Mouse (Mus musculus) common myeloid progenitor, adult 5-6 weeks (primary cell): Measurements from ENCODE around the gene Gm10139. TPM values are rescaled to one million over a fixed set of nuclear protein-coding genes. Genes with fewer than 3 reads are reported as not detected.
"Not testable (repeated sequence)": the region's sequence is repeated elsewhere in the genome, so short reads cannot be mapped to it uniquely, and the experiment has no call there.

ENCODE experiments used
- ATAC-seq: replicated peaks from 2 replicates; pipeline ENCODE4 v1.8.0; 2016; ENCODE audit warnings: low read depth, mild to moderate bottlenecking, moderate TSS enrichment, inconsistent platforms; ENCODE audit not compliant: poor library complexity, severe bottlenecking
- total RNA-seq: library from RNA; stranded (forward); fragments of 200-1000, 187-1606 nt; gene quantifications from 2 replicates; pipeline ENCODE4 v1.2.3, GENCODE M21; 2017

Gm10139 gene
- total RNA-seq: not detected in 2 replicates

GRCm38 (mm10) chr13:65512378-65512777 lies at the start of gene Gm10139:
TSS of gene Gm10139 (plus strand) at chr13:65512678.
- not testable (repeated sequence) for ATAC-seq

DNA sequence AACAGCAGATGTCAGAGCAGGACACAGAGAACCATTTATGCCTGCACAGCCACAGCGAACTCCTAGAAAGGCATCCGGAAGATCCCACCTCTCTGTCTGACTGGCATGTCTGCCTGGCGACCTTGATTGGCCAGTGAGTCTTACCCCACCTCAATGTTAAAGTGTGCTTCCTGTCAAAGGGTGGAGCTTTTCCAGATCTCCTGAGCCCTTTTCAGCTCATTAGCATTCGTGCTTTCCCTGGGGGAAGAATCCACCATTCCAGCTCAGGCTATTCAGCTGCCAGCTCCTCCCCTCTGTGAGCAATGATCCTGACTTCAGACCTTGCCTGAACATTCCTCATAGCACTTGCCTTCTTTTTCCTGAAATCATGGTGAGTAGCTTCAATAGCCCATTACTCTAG lies 45.2 kb downstream of the Gm10139 start:
- ATAC-seq: not testable (repeated sequence)

Other genes starting within 250 kb of the Gm10139 start
- gene Zfp369, start 233.9 kb upstream of the Gm10139 start, total RNA-seq: 47.7 and 51.6 TPM in 2 replicates